Mouse (Mus musculus): ENCODE data around the gene Hipk4. TPM values are rescaled to one million over a fixed set of nuclear protein-coding genes. Genes with fewer than 3 reads are reported as not detected.

Gene Hipk4
- total and polyA plus RNA-seq, 3 experiments = 0.09 to 0.16 TPM; not detected in 1

DNA sequence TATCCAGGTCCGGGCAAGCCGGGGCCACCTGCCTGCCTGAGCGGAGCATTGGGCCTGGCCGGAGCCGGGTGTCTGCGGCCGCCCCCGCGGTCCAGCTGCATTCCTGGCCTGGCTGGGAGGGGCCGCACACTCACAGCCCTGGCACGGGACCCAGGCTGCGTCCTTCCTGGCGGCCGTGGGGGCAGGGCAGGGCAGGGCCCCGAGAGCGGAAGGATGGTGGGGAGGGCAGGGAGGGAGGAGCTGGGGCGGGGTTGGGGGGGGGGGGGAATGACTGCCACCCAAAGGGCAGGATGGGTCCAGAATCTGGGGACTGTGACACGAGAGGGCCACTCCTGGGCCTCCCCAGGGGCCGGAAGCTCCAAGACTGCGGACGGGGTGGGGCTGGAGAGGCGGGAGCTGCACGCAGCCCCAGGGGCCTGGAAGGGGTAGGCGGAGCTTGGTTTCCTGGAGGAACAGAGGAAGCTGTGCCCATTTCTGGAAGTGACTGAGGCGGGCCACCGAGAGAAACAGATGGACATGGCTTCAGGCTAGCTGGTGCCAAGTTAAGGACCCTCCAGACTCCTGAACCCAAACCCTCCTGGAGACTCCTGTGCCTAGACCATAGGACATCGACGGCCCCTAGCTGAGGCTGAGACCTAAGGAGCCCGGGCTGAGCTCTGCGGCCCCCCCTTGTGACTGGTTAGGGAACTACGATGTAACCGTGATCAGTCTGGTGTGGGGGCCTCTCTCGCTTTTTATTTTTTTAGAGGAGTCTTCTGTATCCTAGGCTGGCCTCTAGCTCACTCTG is 32.3 kb upstream of the Hipk4 start (continued):
- no peak for TF ChIP-seq ZC3H11A (IDR thresholded peaks at IDR 0.05; ENCODE audit: low read depth, low read length)
- TF ChIP-seq E2F4 (IDR thresholded peaks at IDR 0.05; ENCODE audit: insufficient replicate concordance, low read depth, low read length) = no peak
- TF ChIP-seq JUND (conservative IDR thresholded peaks at IDR 0.05; ENCODE audit: low read depth, low read length) = no peak
- TF ChIP-seq CHD2 (IDR thresholded peaks at IDR 0.05; ENCODE audit: low read length) = peak; percentile 68
- TF ChIP-seq NELFE (IDR thresholded peaks at IDR 0.05; ENCODE audit: low read depth, low read length) = peak; percentile 47; the same call in 1 of the 2 replicates
- peak; percentile 32 to 80 for TF ChIP-seq CTCF (conservative IDR thresholded peaks at IDR 0.05 in 1 of 2, IDR thresholded peaks at IDR 0.05 in 1 of 2; ENCODE audit: low read depth in 2 of 2, low read length in 2 of 2)
- TF ChIP-seq ZNF384 (IDR thresholded peaks at IDR 0.05; ENCODE audit: low read depth, low read length) = peak; percentile 83
- TF ChIP-seq KAT2A (IDR thresholded peaks at IDR 0.05; ENCODE audit: insufficient replicate concordance, low read length) = no peak
- TF ChIP-seq POLR2AphosphoS2 (IDR thresholded peaks at IDR 0.05; ENCODE audit: low read depth, low read length) = no peak

DNA sequence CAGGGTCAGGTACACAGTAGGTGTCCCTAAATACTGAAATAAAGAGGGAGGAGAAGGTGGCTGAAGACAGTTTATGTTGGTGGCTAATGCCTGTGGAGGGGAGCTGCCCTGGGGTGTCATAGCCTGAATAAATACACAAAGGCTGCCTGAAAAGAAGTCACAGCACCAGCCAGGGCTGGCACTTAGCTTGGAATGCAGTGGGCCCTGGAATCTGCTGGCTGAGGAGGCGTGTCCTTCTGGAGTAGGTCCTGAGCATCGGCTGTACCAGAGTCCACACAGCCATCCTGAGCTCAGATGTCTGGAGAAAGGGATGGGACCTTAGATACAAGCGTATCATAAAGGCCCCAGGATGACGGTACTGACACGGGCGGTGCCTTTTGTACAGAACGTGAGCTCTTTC is 31.2 kb upstream of the Hipk4 start:
- no peak overlapping the region for H3K4me3 ChIP-seq (replicated peaks in 1 of 3; ENCODE audit: low read depth in 2 of 3, low read length in 2 of 3, poor library complexity in 1 of 3)
- peaks cover 3 to 32% of the 10 kb centered on the region in 2 experiments for H3K4me1 ChIP-seq (ENCODE audit: control insufficient read depth in 1 of 2, insufficient read depth in 2 of 2)
- H3K9me3 ChIP-seq (replicated peaks; ENCODE audit: low read length) = no peaks in the 10 kb centered on the region
- no peaks in the 10 kb centered on the region for H3K27me3 ChIP-seq (replicated peaks)
- H3K36me3 ChIP-seq (replicated peaks in 1 of 2; ENCODE audit: control insufficient read depth in 1 of 2, insufficient read depth in 1 of 2, low read length in 1 of 2) = peaks cover 0 to 10% of the 10 kb centered on the region in 2 experiments
- no peaks in the 10 kb centered on the region for H3K79me2 ChIP-seq (replicated peaks; ENCODE audit: control insufficient read depth, extremely low read depth, insufficient read depth, poor library complexity, severe bottlenecking)
- H3K27ac ChIP-seq (ENCODE audit: insufficient read depth, low read depth) = no peak overlapping the region
- no peak overlapping the region for H3K4me2 ChIP-seq (ENCODE audit: insufficient read depth, low read depth, poor library complexity, severe bottlenecking)
- no peak for DNase-seq (ENCODE audit: extremely low read depth)
- in situ Hi-C loops (cut with MboI; ENCODE audit: low pct_ligation_motif_present, low pct_unique_long_range_greater_than_20kb, low sequenced_read_pairs) (no loop called here), dilution Hi-C loops (cut with MboI; ENCODE audit: extremely low pct_ligation_motif_present, extremely low pct_unique_long_range_greater_than_20kb, low sequenced_read_pairs) (no loop called here)
- no peak overlapping the region for H3K9ac ChIP-seq (ENCODE audit: insufficient read depth, low read depth)
- TF ChIP-seq SIN3A (IDR thresholded peaks at IDR 0.05; ENCODE audit: low read length) (no peak), POLR2AphosphoS2 (IDR thresholded peaks at IDR 0.05; ENCODE audit: low read depth, low read length) (no peak), ZKSCAN1 (IDR thresholded peaks at IDR 0.05; ENCODE audit: borderline replicate concordance, low read depth, low read length) (no peak), JUND (conservative IDR thresholded peaks at IDR 0.05; ENCODE audit: low read depth, low read length) (no peak), HCFC1 (IDR thresholded peaks at IDR 0.05; ENCODE audit: low read depth, low read length) (no peak), NRF1 (IDR thresholded peaks at IDR 0.05; ENCODE audit: low read depth, low read length) (no peak), E2F4 (IDR thresholded peaks at IDR 0.05; ENCODE audit: insufficient replicate concordance, low read depth, low read length) (no peak), ETS1 (conservative IDR thresholded peaks at IDR 0.05; ENCODE audit: low read depth, low read length) (no peak), USF1 (IDR thresholded peaks at IDR 0.05; ENCODE audit: low read depth, low read length) (no peak), EP300 (IDR thresholded peaks at IDR 0.05; ENCODE audit: low read length) (no peak), TBP (conservative IDR thresholded peaks at IDR 0.05; ENCODE audit: low read depth, low read length) (no peak), MXI1 (IDR thresholded peaks at IDR 0.05; ENCODE audit: low read depth, low read length) (no peak)
